Mouse (Mus musculus) forebrain, embryonic 13.5 days (tissue): ENCODE measurements around the gene Gm10024. TPM values are rescaled to one million over a fixed set of nuclear protein-coding genes. Genes with fewer than 3 reads are reported as not detected.
"Not testable (repeated sequence)": the region's sequence is repeated elsewhere in the genome, so short reads cannot be mapped to it uniquely, and the experiment has no call there.

Experiments used
- ATAC-seq: fragments of 200-750 bp; cut with Nextera tagmentation; 2 replicates; pipeline ENCODE4 v1.8.0; 2017
- H3K27ac ChIP-seq: fragments of 300-500 bp; sonication (generic); 2 replicates; pipeline ENCODE4 v1.5.1; 2015; ENCODE audit warnings: inconsistent platforms, mild to moderate bottlenecking, moderate library complexity
- H3K27me3 ChIP-seq: fragments of 300-500 bp; sonication (generic); 2 replicates; pipeline ENCODE4 v1.6.1; 2015; ENCODE audit warnings: mild to moderate bottlenecking, inconsistent platforms
- H3K36me3 ChIP-seq: fragments of 300-500 bp; sonication (generic); 2 replicates; pipeline ENCODE4 v1.6.1; 2015; ENCODE audit warnings: mild to moderate bottlenecking, inconsistent platforms; ENCODE audit not compliant: poor library complexity, severe bottlenecking
- H3K4me1 ChIP-seq: fragments of 300-500 bp; sonication (generic); 2 replicates; pipeline ENCODE4 v1.6.1; 2015; ENCODE audit warnings: inconsistent platforms
- H3K4me2 ChIP-seq: fragments of 300-500 bp; sonication (generic); 2 replicates; pipeline ENCODE4 v1.6.1; 2015; ENCODE audit warnings: inconsistent platforms, mild to moderate bottlenecking, moderate library complexity
- H3K4me3 ChIP-seq: fragments of 300-500 bp; sonication (generic); 2 replicates; pipeline ENCODE4 v1.5.1; 2015; ENCODE audit warnings: mild to moderate bottlenecking, inconsistent platforms
- H3K9ac ChIP-seq: fragments of 300-500 bp; sonication (generic); 2 replicates; pipeline ENCODE4 v1.6.1; 2015; ENCODE audit warnings: mild to moderate bottlenecking, inconsistent platforms
- H3K9me3 ChIP-seq: fragments of 300-500 bp; sonication (generic); replicated peaks from 2 replicates; pipeline ENCODE4 v1.6.1; 2016; ENCODE audit warnings: inconsistent platforms
- WGBS: fragments of 180-500 bp; shearing (Covaris S2); methylation state at CpG from one replicate; pipeline ENCODE4 v1.1.7; 2015; 5-methylcytosine and 5-hydroxymethylcytosine counted together
- polyA plus RNA-seq: library from polyadenylated mRNA; unstranded; fragments of >200 nt; fragmentation: Nextera tagmentation; extraction: Ambion mirVana; gene quantifications from 2 replicates; pipeline ENCODE4 v1.2.1, GENCODE M21; 2015

The Gm10024 gene
- polyA plus RNA-seq, 1 experiment from 2014 or later: not detected

DNA sequence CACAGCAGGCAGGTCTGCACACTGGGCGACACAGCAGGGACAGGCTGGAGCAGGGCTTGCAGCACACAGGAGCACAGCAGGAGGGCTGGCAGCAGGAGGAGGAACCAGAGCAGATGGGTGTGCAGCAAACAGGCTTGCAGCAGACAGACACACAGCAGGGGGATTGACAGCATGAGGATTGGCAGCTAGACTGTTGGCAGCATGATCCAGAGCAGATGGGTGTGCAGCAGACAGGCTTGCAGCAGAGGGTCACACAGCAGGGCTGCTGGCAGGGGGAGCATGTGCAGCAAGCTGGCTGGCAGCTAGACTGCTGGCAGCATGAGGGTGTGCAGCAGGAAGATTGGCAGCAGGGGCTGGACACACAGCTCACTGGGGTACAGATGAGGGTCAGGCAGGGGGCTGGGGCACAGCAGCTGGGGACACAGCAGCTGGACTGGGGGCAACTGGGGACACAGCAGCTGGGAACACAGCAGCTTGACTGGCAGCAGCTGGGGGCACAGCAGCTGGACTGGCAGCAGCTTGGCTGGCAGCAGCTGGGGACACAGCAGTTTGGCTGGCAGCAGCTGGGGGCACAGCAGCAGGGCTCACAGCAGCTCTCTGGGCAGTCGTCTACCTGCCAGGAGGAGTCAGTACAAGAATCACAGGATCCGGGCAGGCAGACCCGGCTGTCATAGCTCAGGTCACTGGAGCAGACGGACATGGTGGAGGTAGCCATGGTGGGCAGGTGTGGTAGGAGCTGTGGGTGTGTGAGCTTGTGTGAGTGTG is 30.8 kb downstream of the Gm10024 start, which contains the start of gene Gm18596:
Gm18596 (minus strand) TSS at position 715 of the 765 bp plus-strand sequence.
- H3K9me3 ChIP-seq, H3K4me2 ChIP-seq, H3K4me1 ChIP-seq, H3K36me3 ChIP-seq, H3K9ac ChIP-seq, H3K27me3 ChIP-seq, H3K4me3 ChIP-seq, ATAC-seq: not testable (repeated sequence)
- WGBS: 42% methylated on average over 5 of the region's 5 CpGs
- H3K27ac ChIP-seq: peak within 1 kb of the TSS; percentile 19; the same call in 1 of the 2 replicates

DNA sequence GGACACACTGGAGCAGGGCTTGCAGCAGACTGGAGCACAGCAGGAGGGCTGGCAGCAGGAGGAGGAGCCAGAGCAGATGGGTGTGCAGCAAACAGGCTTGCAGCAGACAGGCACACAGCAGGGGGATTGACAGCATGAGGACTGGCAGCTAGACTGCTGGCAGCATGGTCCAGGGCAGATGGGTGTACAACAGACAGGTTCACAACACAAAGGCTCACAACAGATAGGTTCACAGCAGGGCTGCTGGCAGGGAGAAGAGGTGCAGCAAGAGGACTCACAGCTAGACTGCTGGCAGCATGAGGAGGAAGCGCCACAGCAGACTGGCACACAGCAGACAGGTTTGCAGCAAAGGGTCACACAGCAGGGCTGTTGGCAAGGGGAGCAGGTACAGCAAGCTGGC is 39.4 kb downstream of the Gm10024 start:
- H3K9ac ChIP-seq, H3K27ac ChIP-seq, H3K4me2 ChIP-seq, H3K36me3 ChIP-seq, ATAC-seq, H3K9me3 ChIP-seq, H3K4me1 ChIP-seq, H3K27me3 ChIP-seq, H3K4me3 ChIP-seq: not testable (repeated sequence)
- 88% methylated on average over 1 of the region's 1 CpGs for WGBS

DNA sequence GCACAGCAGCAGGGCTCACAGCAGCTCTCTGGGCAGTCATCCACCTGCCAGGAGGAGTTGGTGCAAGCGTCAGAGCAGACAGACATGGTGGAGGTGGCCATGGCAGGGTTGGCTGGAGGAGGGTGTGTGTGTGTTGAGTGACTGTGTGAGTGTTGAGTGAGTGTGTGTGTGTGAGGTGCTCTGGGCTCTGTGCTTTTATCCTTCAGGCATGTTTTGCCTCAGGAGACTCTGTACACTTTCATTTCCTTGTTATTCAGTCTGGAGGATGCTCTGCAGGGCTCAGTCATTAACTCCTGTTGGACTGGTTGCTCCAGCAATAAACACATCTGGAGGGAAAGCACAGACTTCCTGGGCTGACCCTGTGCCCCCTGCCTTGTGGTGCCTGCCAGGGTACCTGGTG is 40.0 kb downstream of the Gm10024 start, which contains the start of gene Gm9736:
Gm9736 (minus strand) TSS at position 101 of the 400 bp plus-strand sequence.
- H3K9ac ChIP-seq, ATAC-seq, H3K9me3 ChIP-seq, H3K4me2 ChIP-seq, H3K27me3 ChIP-seq, H3K36me3 ChIP-seq, H3K4me3 ChIP-seq, H3K27ac ChIP-seq, H3K4me1 ChIP-seq: not testable (repeated sequence)
- WGBS: 71% methylated on average over 1 of the region's 1 CpGs

DNA sequence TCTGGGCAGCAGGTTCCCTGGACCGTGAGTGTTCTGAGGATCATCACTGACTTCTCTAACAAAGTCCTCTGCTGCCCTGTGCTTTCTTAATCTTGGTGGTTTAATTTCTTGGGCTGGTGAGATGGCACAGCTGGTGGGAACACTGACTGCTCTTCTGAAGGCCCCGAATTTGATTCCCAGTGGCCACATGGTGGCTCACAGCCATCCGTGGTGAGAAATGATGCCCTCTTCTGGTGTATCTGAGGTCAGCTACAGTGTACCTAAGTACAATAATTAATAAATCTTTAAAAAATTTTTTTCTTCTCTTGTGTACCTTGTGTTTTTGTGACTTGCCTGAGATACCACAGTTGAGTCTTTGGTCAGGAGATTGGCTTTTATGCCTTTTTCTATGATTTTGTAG is 41.1 kb downstream of the Gm10024 start:
- not testable (repeated sequence) for H3K4me1 ChIP-seq, H3K9me3 ChIP-seq, H3K36me3 ChIP-seq, H3K27me3 ChIP-seq, H3K4me3 ChIP-seq, H3K4me2 ChIP-seq, ATAC-seq, H3K27ac ChIP-seq, H3K9ac ChIP-seq
- 69% methylated on average over 3 of the region's 3 CpGs for WGBS

DNA sequence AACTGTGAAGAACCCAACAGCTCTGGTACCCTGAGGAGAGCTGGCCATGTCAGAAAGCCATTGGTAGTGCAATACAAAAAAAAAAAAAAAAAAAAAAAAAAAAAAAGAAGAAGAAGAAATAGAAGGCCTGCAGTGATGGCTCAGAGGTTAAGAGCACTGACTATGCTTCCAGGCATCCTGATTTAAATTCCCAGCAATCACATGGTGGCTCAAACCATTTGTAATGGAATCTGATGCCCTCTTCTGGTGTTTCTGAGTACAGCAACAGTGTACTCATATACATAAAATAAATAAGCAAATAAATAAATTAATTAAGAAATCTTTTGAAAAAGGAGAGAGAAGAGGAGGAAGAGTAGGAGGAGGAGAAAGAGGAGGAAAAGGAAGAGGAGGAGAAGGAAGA is 42.2 kb downstream of the Gm10024 start:
- Histone ChIP-seq H3K27ac (no peak overlapping the region), H3K36me3 (no peaks in the 10 kb centered on the region), H3K9ac (no peak overlapping the region), H3K4me2 (no peak overlapping the region), H3K4me3 (no peak overlapping the region), H3K9me3 (no peaks in the 10 kb centered on the region), H3K4me1 (no peaks in the 10 kb centered on the region), H3K27me3 (no peaks in the 10 kb centered on the region)
- no peak for ATAC-seq

DNA sequence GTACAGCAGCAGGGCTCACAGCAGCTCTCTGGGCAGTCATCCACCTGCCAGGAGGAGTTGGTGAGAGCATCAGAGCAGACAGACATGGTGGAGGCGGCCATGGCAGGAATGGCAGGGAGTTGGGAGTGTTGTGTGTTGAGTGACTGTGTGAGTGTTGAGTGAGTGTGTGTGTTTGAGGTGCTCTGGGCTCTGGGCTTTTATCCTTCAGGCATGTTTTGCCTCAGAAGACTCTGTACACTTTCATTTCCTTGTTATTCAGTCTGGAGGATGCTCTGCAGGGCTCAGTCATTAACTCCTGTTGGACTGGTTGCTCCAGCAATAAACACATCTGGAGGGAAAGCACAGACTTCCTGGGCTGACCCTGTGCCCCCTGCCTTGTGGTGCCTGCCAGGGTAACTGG is 48.3 kb downstream of the Gm10024 start, which contains the start of gene Gm3233:
Gm3233 (minus strand) TSS at position 101 of the 400 bp plus-strand sequence.
- not testable (repeated sequence) for H3K27me3 ChIP-seq, H3K9me3 ChIP-seq, H3K9ac ChIP-seq, H3K4me1 ChIP-seq, H3K27ac ChIP-seq, H3K4me3 ChIP-seq, H3K36me3 ChIP-seq, H3K4me2 ChIP-seq, ATAC-seq
- no CpG with 5 or more reads among the region's 1 CpGs for WGBS

Other genes starting within 250 kb of the Gm10024 start
- gene Fam207a, start 195.7 kb upstream of the Gm10024 start, polyA plus RNA-seq: 37.5 and 38.7 TPM in 2 replicates
- 0.34 and 0.37 TPM in 2 replicates for gene Itgb2, start 181.2 kb upstream of the Gm10024 start, polyA plus RNA-seq
- gene Pttg1ip, start 129.7 kb upstream of the Gm10024 start, polyA plus RNA-seq: 57.8 and 63.6 TPM in 2 replicates
- 329 and 347 TPM in 2 replicates for gene Sumo3, start 105.4 kb upstream of the Gm10024 start, polyA plus RNA-seq
- gene Gm49325, start 105.3 kb upstream of the Gm10024 start, polyA plus RNA-seq: 2.3 TPM in 1 of 2 replicates, not detected in the other
- gene Ube2g2, start 89.2 kb upstream of the Gm10024 start, polyA plus RNA-seq: 103 and 115 TPM in 2 replicates
- 0.64 and 0.65 TPM in 2 replicates for gene Tspear, start 24.9 kb upstream of the Gm10024 start, polyA plus RNA-seq
- gene Gm19402, start 20.7 kb upstream of the Gm10024 start, polyA plus RNA-seq: not detected in 2 replicates
- gene Gm9508, start 14.2 kb upstream of the Gm10024 start, polyA plus RNA-seq: not detected in 2 replicates
- not detected in 2 replicates for gene Gm10272, start 4.8 kb upstream of the Gm10024 start, polyA plus RNA-seq
- gene Gm10142, start 4.3 kb downstream of the Gm10024 start, polyA plus RNA-seq: not detected in 2 replicates
- gene Krtap12-1, start 9.1 kb downstream of the Gm10024 start, polyA plus RNA-seq: not detected in 2 replicates
- gene Gm10100, start 15.0 kb downstream of the Gm10024 start, polyA plus RNA-seq: not detected in 2 replicates
- gene Gm18596, start 31.2 kb downstream of the Gm10024 start, polyA plus RNA-seq: not detected in 2 replicates
- not detected in 2 replicates for gene Gm9736, start 39.9 kb downstream of the Gm10024 start, polyA plus RNA-seq
- gene Gm3233, start 48.2 kb downstream of the Gm10024 start, polyA plus RNA-seq: not detected in 2 replicates
- not detected in 2 replicates for gene Gm3238, start 59.9 kb downstream of the Gm10024 start, polyA plus RNA-seq
- gene Gm7138, start 65.5 kb downstream of the Gm10024 start, polyA plus RNA-seq: not detected in 2 replicates
- gene Gm3250, start 71.1 kb downstream of the Gm10024 start, polyA plus RNA-seq: not detected in 2 replicates
- not detected in 2 replicates for gene Gm7137, start 76.7 kb downstream of the Gm10024 start, polyA plus RNA-seq
- not detected in 2 replicates for gene Gm9639, start 83.6 kb downstream of the Gm10024 start, polyA plus RNA-seq
- not detected in 2 replicates for gene Gm19668, start 87.7 kb downstream of the Gm10024 start, polyA plus RNA-seq
- gene Gm9507, start 100.4 kb downstream of the Gm10024 start, polyA plus RNA-seq: not detected in 2 replicates
- not detected in 2 replicates for gene Gm2696, start 103.2 kb downstream of the Gm10024 start, polyA plus RNA-seq
- gene Krtap10-4, start 115.6 kb downstream of the Gm10024 start, polyA plus RNA-seq: not detected in 2 replicates
- gene Krtap10-10, start 124.5 kb downstream of the Gm10024 start, polyA plus RNA-seq: not detected in 2 replicates
- not detected in 2 replicates for gene Gm36176, start 135.3 kb downstream of the Gm10024 start, polyA plus RNA-seq
- not detected in 2 replicates for gene Gm10318, start 141.4 kb downstream of the Gm10024 start, polyA plus RNA-seq
- gene Gm3285, start 150.5 kb downstream of the Gm10024 start, polyA plus RNA-seq: not detected in 2 replicates
- gene Lrrc3, start 191.1 kb downstream of the Gm10024 start, polyA plus RNA-seq: 4.7 and 6.8 TPM in 2 replicates